Mouse (Mus musculus) large intestine, adult 2 months (tissue): Measurements from ENCODE around the gene Stpg2. TPM values are rescaled to one million over a fixed set of nuclear protein-coding genes. Genes with fewer than 3 reads are reported as not detected.
"Not testable (repeated sequence)": the region's sequence is repeated elsewhere in the genome, so short reads cannot be mapped to it uniquely, and the experiment has no call there.

Source experiments
- DNase-seq: peaks from one replicate; pipeline ENCODE4 v3.0.0-alpha.2; 2012; ENCODE audit warnings: low read depth, low spot score
- whole genome bisulfite sequencing: fragments of 180-500 bp; shearing (Covaris S2); methylation state at CpG from one replicate; pipeline ENCODE4 v1.1.7; 2018; 5-methylcytosine and 5-hydroxymethylcytosine counted together
- polyA plus RNA-seq: library from polyadenylated mRNA; depleted of rRNA; stranded (reverse); fragments of >200 nt; gene quantifications from 2 replicates; pipeline ENCODE4 v1.2.3, GENCODE M21; 2012

The Stpg2 gene
- polyA plus RNA-seq, 1 experiment = not detected

DNA sequence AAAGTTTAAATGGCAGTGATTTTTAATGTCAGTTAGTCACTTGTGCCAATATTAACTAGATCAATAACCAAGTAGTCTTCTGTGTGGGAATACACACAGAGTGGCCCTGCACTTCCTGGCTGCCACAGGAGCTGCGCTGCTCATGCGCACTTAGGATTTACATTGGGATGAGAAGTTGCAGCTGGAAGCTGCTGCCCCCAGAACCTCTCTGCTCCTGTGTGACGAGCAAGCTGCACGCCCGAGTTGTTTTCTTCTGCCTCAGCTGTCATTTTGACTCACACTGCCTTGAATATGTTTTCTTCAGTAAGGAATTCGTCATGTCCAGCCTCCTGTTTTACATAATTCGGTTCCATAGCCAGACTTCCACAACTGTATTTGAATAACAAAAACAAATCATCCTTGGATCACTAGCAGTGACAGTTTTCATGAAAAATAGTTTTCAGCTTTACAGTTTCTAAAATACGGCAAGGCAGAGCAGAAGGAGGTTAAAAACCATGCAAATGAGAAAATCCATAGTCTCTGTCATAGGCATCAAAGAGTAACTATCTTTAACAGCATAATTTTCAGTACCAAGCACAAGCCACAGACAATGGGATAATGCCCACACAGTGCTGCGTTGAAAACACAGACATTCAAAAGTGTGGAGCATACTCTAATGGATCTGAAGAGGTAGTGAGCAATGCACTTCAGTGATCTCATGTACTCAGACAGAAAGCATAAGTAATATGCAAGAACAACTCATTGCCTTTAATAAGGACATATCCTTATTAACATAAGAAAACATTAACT is 191.8 kb downstream of the Stpg2 start:
- WGBS = 60% methylated on average over 9 of the region's 9 CpGs
- no peak for DNase-seq

- WGBS = 33% methylated on average over 3 of the region's 3 CpGs
- no peak for DNase-seq
Measured at GRCm38 (mm10) chr3:139404673-139405072, 199.2 kb downstream of the Stpg2 start.

DNA sequence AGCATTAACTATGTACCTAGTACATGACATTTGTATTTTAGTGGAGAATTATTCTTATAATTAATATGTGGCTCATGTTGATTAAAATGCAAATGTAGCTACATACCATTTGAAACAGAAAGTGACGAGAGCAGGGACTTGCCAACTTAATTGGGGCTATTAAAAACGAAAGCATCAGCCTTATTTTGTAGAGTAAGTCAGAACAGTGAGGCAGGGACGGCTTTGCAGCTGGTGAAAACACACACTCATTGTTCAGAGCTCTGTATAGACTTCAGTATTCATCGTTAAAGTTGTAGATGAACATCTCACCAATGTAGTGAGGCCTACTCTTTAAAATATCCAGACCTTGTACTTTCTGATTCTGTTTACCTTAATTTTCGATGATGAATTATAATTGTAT is 213.6 kb downstream of the Stpg2 start:
- 63% methylated on average over 5 of the region's 5 CpGs for WGBS
- DNase-seq = no peak

DNA sequence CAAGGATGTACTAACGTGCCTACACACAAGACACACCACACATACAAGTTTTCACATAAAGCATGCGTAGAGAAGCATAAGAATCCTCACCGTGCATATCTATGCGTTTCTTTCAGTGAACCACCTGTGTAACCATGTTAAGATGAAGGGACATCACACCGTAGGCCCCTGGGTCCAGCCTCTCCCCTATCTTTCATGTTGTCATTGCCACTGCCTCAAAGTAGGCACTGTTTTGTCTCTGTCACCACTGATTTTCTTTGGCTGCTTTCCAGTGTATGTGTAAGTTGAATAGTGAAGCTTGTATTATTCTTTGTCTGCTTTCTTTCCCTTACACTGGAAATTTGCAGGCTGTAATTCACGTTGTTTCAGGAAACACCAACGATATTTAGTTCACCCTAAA is 236.7 kb downstream of the Stpg2 start:
- WGBS = 73% methylated on average over 7 of the region's 7 CpGs
- DNase-seq = no peak

- WGBS = 76% methylated on average over 3 of the region's 3 CpGs
- no peak for DNase-seq
Measured at GRCm38 (mm10) chr3:139495939-139496338, 290.4 kb downstream of the Stpg2 start.

DNA sequence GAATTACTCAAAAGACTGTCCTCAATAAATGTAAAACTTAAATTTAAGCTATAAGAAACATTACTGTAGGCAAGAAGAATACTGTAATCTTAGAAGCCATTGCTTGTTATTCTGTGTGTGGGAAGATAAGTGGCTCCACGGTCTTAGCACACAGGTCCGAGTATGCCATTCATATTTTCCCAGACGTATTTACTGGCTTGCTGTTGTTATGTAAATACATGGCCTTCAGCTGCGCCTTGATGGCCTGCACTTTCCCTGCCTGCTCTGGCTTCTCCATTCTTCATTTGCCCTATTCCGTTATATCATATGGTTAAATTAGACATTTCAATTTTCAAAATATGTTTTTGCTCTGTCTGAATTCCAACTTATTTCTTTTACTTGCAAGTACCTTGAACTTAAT is 296.7 kb downstream of the Stpg2 start:
- WGBS = 80% methylated on average over 5 of the region's 5 CpGs
- no peak for DNase-seq

- no peak for DNase-seq
- WGBS = 52% methylated on average over 6 of the region's 6 CpGs
Measured at GRCm38 (mm10) chr3:139509275-139509985, 303.9 kb downstream of the Stpg2 start.

DNA sequence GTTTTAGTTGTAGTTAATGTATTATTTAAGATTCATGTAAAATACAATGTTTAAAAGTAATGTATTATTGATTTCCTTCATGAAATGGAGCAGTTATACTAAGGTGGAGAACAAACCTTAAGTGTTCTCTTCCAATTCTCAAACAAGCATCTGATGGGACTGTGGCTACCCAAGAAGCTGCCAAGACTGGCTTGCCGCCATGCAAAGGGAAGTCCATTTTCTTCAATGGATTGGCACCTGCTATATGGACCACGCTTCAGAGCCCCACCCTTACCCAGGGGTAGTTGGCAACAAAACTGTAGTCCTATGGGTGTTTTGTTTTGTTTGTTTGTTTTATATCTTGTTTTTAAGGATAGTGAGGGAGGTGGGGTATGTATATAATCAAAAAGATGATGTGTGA is 373.0 kb downstream of the Stpg2 start:
- 86% methylated on average over 2 of the region's 2 CpGs for WGBS
- DNase-seq = no peak

- DNase-seq = no peak
Measured at GRCm38 (mm10) chr3:139581298-139581697, 375.8 kb downstream of the Stpg2 start.

DNA sequence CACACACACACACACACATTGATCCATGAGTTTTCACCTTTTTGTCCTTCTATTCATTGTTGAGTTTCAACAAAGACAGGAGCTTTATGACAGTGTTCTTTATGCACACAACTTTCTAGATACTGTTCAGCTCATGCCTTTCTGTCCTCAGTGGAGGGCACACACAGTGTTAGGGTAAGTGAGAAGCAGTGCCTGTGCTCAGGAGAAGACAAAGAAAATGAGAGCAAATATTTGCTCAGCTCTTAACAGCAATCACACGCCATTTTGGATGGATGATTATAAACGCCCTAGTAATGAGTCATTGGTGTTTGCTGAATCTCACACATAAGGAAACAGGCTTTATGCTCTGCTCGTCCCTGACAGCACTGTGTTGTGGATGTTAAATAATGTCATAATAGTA is 394.0 kb downstream of the Stpg2 start:
- WGBS = 28% methylated on average over 3 of the region's 3 CpGs
- DNase-seq = no peak

DNA sequence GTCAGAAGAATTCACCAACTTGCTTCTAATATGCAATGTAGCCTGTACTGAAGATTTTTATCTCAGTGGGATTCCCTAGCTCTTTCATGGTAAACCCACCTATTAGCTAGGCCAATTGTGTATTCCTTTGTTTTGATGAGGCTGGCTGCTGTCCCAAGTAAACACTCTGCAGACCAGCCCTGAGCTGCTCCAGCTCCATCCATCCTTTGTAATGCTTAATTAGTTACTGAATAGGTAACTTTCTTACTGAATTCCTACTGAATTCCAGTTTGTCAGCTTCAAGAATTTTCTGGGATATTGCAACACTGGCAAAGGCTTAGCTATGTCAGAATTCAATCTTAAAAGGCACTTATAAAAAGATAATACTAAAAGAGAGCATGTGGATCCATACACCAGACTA is 402.8 kb downstream of the Stpg2 start:
- DNase-seq = not testable (repeated sequence)

GRCm38 (mm10) chr3:139614641-139615040 is 409.1 kb downstream of the Stpg2 start:
- 50% methylated on average over 3 of the region's 3 CpGs for WGBS
- DNase-seq = no peak

DNA sequence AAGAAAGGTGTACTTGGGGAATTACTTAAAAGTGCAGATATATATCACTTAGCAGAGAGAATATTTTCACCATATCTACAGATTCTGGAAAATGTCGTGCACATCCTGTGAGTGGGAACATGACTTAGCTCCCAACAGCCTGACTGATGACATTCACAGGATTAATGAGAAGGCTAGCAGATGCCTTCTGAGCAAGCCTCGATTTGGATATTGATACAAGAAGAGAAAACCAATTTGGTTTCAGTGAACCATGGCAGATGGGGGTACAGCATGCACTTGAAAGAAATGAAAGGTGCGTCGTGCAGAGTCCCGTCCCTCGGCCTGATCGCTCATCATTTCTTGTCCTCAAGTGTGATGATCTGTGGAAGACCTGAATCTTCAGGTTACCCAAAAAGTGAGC is 410.3 kb downstream of the Stpg2 start:
- no peak for DNase-seq
- WGBS = 86% methylated on average over 7 of the region's 7 CpGs

GRCm38 (mm10) chr3:139637887-139638286 is 432.4 kb downstream of the Stpg2 start:
- no peak for DNase-seq
- WGBS = 82% methylated on average over 8 of the region's 8 CpGs

GRCm38 (mm10) chr3:139651505-139651904 is 446.0 kb downstream of the Stpg2 start:
- DNase-seq = no peak
- 68% methylated on average over 4 of the region's 4 CpGs for WGBS

DNA sequence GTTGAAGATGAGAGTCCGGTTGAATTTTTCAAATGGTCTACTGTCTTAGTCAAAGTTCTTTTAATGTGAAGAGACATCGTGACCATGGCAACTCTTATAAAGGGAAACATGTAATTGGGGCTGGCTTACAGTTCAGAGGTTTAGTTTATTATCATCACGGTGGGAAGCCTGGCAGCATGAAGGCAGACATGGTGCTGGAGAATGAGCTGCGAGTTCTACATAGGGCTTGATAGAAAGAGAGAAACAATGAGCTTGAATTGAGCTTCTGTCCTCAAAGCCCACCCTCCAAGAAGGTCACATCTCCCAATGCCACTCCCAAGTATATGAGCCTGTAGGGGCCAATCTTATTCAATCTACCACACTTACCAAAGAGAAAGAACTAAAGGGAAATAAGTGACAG is 453.9 kb downstream of the Stpg2 start:
- no peak for DNase-seq
- WGBS = 72% methylated on average over 4 of the region's 4 CpGs

GRCm38 (mm10) chr3:139662241-139662640 is 456.7 kb downstream of the Stpg2 start:
- no peak for DNase-seq

DNA sequence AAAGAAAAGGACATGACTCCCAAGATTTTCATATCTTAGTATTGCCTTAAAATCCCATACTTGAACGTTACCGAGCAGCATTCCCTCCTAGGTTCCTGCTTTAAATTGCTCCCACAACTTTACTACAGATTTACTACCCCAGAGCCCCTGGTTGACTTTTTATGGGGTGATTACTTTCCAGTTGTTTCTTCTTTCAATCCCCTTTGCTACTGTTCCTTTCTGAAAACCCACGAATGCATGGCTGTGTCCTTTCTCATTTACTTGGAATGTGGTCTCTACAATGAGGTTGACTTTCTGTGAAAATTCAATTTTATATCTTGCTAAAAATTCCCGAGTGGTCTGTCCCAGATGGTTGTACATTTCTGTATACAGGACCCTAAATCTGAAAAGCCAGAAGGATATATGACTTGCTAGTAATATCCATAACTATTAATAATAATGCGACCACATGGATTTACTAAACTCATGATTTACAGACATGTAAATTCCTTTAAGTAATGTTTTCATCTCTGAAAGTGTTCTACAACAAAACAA is 458.3 kb downstream of the Stpg2 start:
- 50% methylated on average over 5 of the region's 5 CpGs for whole genome bisulfite sequencing
- no peak for DNase-seq

- 74% methylated on average over 3 of the region's 3 CpGs for WGBS
- DNase-seq = no peak
Measured at GRCm38 (mm10) chr3:139665047-139665446, 459.6 kb downstream of the Stpg2 start.

DNA sequence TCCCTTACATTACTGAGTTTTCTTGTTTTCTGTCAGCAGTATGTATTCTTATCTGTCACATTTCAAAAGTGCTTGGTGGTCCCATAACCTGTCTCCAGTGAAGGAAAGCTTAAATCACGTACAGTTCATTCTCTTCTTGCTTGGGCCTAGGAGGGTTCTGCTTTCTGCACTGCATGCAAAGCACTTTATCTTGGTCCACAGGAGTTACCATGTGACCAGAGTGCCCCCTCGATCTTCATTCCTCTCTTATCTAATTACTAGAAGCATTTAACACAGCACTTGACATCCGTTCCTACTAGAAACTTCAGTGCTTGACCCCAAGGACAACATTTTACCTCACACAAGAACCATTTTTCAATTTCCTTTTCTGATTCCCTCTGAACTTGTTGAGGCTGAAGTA is 470.7 kb downstream of the Stpg2 start:
- 68% methylated on average over 3 of the region's 3 CpGs for WGBS

DNA sequence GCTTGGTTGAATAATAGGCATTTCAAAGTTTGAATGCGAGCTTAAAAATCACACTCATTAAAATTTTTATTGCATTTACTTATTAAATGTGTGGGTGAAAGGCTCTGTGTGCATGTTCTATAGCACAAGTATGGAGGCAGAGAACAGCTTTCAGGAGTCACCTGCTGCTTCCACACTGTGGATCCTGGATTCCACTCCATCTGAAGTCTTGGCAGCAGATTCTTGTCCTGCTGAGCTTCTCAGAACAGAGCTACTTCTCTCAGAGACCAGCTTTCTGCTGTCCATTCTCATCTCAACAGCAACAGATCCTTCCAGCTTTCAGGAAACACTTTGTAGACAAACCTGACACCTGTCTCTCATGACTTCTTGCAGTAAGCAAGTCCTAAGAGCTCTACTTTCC is 471.2 kb downstream of the Stpg2 start:
- 60% methylated on average over 1 of the region's 1 CpGs for WGBS
- no peak for DNase-seq

More for the DNA sequence above, 470.7 kb downstream of the Stpg2 start:
- DNase-seq = no peak
